Mouse (Mus musculus) ovary, adult 10 weeks (tissue): Measurements from ENCODE around the gene Apol11b. TPM values are rescaled to one million over a fixed set of nuclear protein-coding genes. Genes with fewer than 3 reads are reported as not detected.

ENCODE experiments used
- polyA plus RNA-seq: library from polyadenylated mRNA; stranded (reverse); fragments of 350-450 nt; fragmentation: Illumina TruSeq; extraction: RNeasy Lipid Tissue Mini Kit (QIAGEN cat#74804); gene quantifications from one replicate; pipeline ENCODE4 v1.2.3, GENCODE M21; 2014

Gene Apol11b
- 0.23 TPM for polyA plus RNA-seq

GRCm38 (mm10) chr15:77643176-77643575 lies at the start of gene Apol11b:
Apol11b (minus strand) TSS chr15:77643286.

GRCm38 (mm10) chr15:77598958-77599357 lies 44.1 kb downstream of the Apol11b start, which contains the start of gene Gm36245:
Gm36245 (plus strand) TSS chr15:77599258.

GRCm38 (mm10) chr15:77595961-77596360 lies 47.1 kb downstream of the Apol11b start, which contains the start of gene Apol10b:
Apol10b (minus strand) TSS chr15:77596125.

Other genes starting within 250 kb of the Apol11b start
- 1.7 TPM for gene Apol7a, start 244.2 kb downstream of the Apol11b start, polyA plus RNA-seq
- 0.23 TPM for gene Apol9a, start 232.2 kb downstream of the Apol11b start, polyA plus RNA-seq
- not detected for gene Apol7b, start 195.8 kb downstream of the Apol11b start, polyA plus RNA-seq
- not detected for gene Apol10a, start 166.2 kb downstream of the Apol11b start, polyA plus RNA-seq
- gene Apol11a, start 135.0 kb downstream of the Apol11b start, polyA plus RNA-seq = not detected
- 0.43 TPM for gene Apol7c, start 110.0 kb downstream of the Apol11b start, polyA plus RNA-seq
- gene 1700025B11Rik, start 81.4 kb downstream of the Apol11b start, polyA plus RNA-seq = not detected
- gene Apol10b, start 47.2 kb downstream of the Apol11b start, polyA plus RNA-seq = 4.4 TPM
- gene Gm36245, start 44.0 kb downstream of the Apol11b start, polyA plus RNA-seq = not detected
- gene Apol7e, start 55.6 kb upstream of the Apol11b start, polyA plus RNA-seq = 3.9 TPM
- not detected for gene Apol9b, start 85.8 kb upstream of the Apol11b start, polyA plus RNA-seq
- not detected for gene Apol8, start 113.7 kb upstream of the Apol11b start, polyA plus RNA-seq
- 12.1 TPM for gene Myh9, start 198.9 kb upstream of the Apol11b start, polyA plus RNA-seq